Mouse (Mus musculus) embryonic facial prominence, embryonic 11.5 days (tissue): ENCODE results near the gene Pabpn1. TPM values are rescaled to one million over a fixed set of nuclear protein-coding genes. Genes with fewer than 3 reads are reported as not detected.
A peak's percentile ranks its signal among the peaks of the same experiment; 100 is the strongest.

Experiments
- ATAC-seq: fragments of 200-750 bp; cut with Nextera tagmentation; replicated peaks from 2 replicates; pipeline ENCODE4 v1.8.0; 2017; ENCODE audit warnings: low read depth; ENCODE audit not compliant: insufficient number of reproducible peaks, low FRiP score, low TSS enrichment
- DNase-seq: peaks from one replicate; pipeline ENCODE4 v3.0.0-alpha.2; 2015; ENCODE audit warnings: low spot score
- H3K27ac ChIP-seq: fragments of 300-500 bp; sonication (generic); replicated peaks from 2 replicates; pipeline ENCODE4 v1.5.1; 2014; ENCODE audit warnings: mild to moderate bottlenecking, low read depth, low read length, control low read depth
- H3K27me3 ChIP-seq: fragments of 300-500 bp; sonication (generic); 2 replicates; pipeline ENCODE4 v1.6.1; 2014; ENCODE audit warnings: mild to moderate bottlenecking, low read length, moderate library complexity, mixed read lengths; ENCODE audit not compliant: control insufficient read depth, insufficient read depth
- H3K36me3 ChIP-seq: fragments of 300-500 bp; sonication (generic); replicated peaks from 2 replicates; pipeline ENCODE4 v1.6.1; 2014; ENCODE audit warnings: low read depth, mild to moderate bottlenecking, low read length, moderate library complexity, mixed read lengths; ENCODE audit not compliant: control insufficient read depth, insufficient read depth
- H3K4me1 ChIP-seq: fragments of 300-500 bp; sonication (generic); 2 replicates; pipeline ENCODE4 v1.6.1; 2014; ENCODE audit warnings: low read length, mixed read lengths; ENCODE audit not compliant: control insufficient read depth, insufficient read depth
- H3K4me2 ChIP-seq: fragments of 300-500 bp; sonication (generic); 2 replicates; pipeline ENCODE4 v1.6.1; 2014; ENCODE audit warnings: low read depth, mild to moderate bottlenecking, control low read depth, low read length, moderate library complexity
- H3K4me3 ChIP-seq: fragments of 300-500 bp; sonication (generic); 2 replicates; pipeline ENCODE4 v1.5.1; 2014; ENCODE audit warnings: low read depth, low read length, control low read depth
- H3K9ac ChIP-seq: fragments of 300-500 bp; sonication (generic); replicated peaks from 2 replicates; pipeline ENCODE4 v1.6.1; 2014; ENCODE audit warnings: mild to moderate bottlenecking, control low read depth, low read length
- H3K9me3 ChIP-seq: fragments of 300-500 bp; sonication (generic); replicated peaks from 2 replicates; pipeline ENCODE4 v1.6.1; 2016; ENCODE audit warnings: mild to moderate bottlenecking, low read length, inconsistent platforms, mixed read lengths; ENCODE audit not compliant: control insufficient read depth
- WGBS: fragments of 180-500 bp; shearing (Covaris S2); extraction: QIAGEN DNeasy Blood & Tissue Kit; methylation state at CpG from one replicate; pipeline ENCODE4 v1.1.7; 2014; 5-methylcytosine and 5-hydroxymethylcytosine counted together
- polyA plus RNA-seq: library from polyadenylated mRNA; unstranded; fragments of >200 nt; fragmentation: Nextera tagmentation; extraction: Ambion mirVana; gene quantifications from 2 replicates; pipeline ENCODE4 v1.2.1, GENCODE M21; 2014

Gene Pabpn1
- polyA plus RNA-seq, 1 experiment from 2014 or later = 167 TPM

DNA sequence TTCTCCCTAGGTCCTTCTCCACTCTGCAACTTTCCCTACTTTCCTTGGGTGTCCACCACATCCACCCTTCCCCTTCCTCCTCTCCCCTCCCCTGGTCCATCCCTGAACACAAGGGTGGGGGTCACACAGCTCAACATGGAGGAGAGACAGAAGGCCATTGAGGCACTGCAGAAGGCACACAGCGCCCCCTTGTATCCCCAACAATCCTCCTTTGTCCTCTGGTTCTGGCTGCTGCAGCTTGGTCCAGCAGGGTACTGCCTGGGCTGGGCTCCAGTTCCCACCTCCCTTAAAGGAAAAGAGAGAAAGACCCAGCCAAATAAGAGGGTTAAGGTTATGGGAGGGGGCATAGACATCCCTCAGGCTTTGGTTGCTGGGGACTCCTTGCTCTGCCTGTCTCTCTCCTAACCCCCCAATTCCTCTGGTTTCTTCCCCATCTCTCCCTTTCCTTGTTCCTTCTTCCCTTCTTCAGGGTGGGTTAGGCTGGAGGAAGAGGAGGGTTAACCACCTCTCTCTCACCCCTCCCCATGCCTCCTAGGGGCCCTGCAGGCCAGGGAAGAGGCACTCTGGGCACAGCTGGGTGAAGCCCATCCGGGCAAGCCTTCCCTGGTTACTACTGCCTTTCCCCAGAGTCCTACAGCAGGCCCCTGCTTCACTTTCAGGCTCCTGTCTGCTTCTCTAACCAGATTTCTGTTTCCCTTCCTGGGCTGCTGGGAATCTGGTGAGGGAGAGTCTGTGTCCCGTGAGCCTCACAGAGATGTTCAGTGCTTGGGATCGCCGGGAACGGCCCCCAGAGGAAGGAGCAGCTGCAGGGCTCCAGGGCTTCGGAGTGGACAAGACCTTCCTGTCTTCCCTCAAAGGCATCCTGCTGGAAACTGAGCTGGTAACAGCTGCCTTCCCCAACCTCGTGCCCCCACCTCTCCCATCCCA lies 43.9 kb downstream of the Pabpn1 start, which contains the start of gene Cmtm5:
Gene Cmtm5, plus strand, starts transcription at position 358 of the 927 bp plus-strand sequence.
- H3K4me1 ChIP-seq = peaks cover 7% of the 10 kb centered on the region; the same call in 1 of the 2 replicates
- no peak within 1 kb of the TSS; the same call in 1 of the 2 replicates for H3K4me2 ChIP-seq
- no peaks in the 10 kb centered on the region for H3K36me3 ChIP-seq
- DNase-seq (no peak), ATAC-seq (no peak)
- H3K4me3 ChIP-seq = no peak within 1 kb of the TSS
- 11% methylated on average over 8 of the region's 8 CpGs for WGBS
- H3K27me3 ChIP-seq = no peaks in the 10 kb centered on the region
- H3K9ac ChIP-seq = peak within 1 kb of the TSS; percentile 52
- H3K27ac ChIP-seq = peak within 1 kb of the TSS; percentile 52
- no peaks in the 10 kb centered on the region for H3K9me3 ChIP-seq

DNA sequence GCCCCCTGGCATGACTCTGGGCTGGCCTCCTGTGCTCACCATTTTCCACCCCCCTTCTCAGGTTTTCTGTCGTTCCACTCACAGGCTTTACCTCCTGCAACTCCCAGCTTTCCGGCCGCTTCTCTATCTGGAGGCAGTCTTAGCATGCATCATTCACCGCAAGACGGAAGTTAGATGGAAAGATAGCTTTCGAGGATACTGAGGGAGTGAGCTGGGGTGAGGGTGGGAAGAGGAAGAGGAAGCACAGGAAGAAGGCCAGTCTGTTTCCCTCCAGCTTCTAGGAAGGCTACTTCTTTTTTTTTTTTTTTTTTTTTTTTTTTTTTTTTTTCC lies 44.5 kb downstream of the Pabpn1 start:
- no peaks in the 10 kb centered on the region for H3K27me3 ChIP-seq
- H3K9ac ChIP-seq = peak overlapping the region; percentile 52
- no peak overlapping the region for H3K27ac ChIP-seq
- no peak for ATAC-seq
- no peaks in the 10 kb centered on the region for H3K36me3 ChIP-seq
- peaks cover 7% of the 10 kb centered on the region; the same call in 1 of the 2 replicates for H3K4me1 ChIP-seq
- WGBS = 31% methylated on average over 6 of the region's 6 CpGs
- no peaks in the 10 kb centered on the region for H3K9me3 ChIP-seq
- H3K4me2 ChIP-seq = no peak overlapping the region
- no peak overlapping the region for H3K4me3 ChIP-seq
- DNase-seq = peak; percentile 28

DNA sequence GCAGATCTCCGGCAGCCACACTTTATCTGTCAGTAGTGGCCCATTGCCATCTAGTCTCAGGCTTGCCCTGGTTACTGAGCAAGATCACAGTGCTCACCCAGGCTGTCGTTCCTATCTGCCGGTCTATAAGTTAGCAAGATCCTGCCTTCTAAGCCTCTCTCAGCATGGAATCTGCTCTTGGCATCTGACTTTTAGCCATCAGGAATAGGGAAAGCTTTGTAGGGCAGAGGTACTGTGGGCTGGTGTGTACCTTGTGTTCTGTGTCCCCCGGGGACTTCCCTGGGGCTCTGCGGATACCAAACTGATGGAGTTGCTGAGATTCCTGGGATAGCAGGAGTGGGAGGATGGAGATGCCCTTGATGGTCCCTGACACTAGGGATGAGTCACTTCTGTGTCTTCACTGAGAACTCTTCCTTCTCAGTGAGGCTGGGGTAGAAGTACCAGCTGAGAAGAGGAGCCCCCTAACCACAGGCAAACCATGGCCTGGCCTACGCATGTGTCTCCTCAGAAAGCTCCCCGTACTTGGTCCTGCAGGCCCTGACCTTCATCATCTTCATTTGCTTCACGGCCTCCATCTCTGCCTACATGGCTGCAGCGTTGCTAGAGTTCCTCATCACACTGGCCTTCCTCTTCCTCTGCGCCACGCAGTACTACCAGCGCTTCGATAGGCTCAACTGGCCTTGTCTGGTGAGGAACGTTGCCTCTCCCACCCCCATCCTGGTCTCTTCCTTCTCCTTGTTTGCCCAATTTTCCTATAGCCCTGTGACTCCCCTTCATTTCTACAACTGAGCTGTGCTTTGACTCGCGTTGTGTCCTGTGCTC lies 45.3 kb downstream of the Pabpn1 start:
- H3K4me3 ChIP-seq = no peak overlapping the region
- no peak overlapping the region for H3K9ac ChIP-seq
- H3K27ac ChIP-seq = no peak overlapping the region
- H3K9me3 ChIP-seq = no peaks in the 10 kb centered on the region
- peaks cover 7% of the 10 kb centered on the region; the same call in 1 of the 2 replicates for H3K4me1 ChIP-seq
- no peak overlapping the region for H3K4me2 ChIP-seq
- H3K27me3 ChIP-seq = no peaks in the 10 kb centered on the region
- ATAC-seq (no peak), DNase-seq (no peak)
- 87% methylated on average over 16 of the region's 16 CpGs for WGBS
- no peaks in the 10 kb centered on the region for H3K36me3 ChIP-seq

DNA sequence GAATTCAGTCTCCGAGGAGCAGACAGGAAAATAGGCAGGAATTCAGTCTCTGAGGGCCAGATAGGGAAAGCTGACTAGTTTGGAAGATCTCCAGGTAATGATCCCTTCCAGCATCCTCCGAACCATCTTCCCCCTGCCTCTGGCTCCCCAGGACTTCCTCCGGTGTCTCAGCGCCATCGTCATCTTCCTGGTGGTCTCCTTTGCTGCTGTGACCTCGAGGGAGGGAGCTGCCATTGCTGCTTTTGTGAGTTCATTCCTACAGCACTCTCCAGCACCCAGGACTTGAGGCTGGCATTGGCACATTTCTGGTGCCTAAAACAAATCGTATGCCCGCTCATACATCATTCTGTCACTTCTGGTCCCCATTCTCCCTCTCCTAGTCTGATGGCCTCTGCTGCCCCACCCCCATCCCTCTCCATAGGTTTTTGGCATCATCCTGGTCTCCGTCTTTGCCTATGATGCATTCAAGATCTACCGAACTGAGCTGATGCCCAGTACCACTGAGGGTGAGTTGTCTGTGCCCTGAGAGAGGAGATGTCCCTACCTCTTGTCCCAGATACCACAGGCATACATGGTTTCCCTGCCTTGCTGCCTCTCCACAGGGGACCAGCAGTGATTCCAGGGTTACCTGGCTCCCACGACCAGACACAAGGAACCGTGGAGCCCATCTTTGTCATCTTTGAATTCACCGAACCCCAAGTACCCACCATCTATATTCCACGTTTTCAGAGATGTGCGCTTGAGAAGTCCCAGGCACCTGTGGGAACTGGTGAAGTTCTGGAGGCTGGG lies 46.3 kb downstream of the Pabpn1 start:
- Histone ChIP-seq H3K27ac (no peak overlapping the region), H3K4me3 (no peak overlapping the region), H3K9me3 (no peaks in the 10 kb centered on the region), H3K4me2 (no peak overlapping the region), H3K36me3 (no peaks in the 10 kb centered on the region), H3K27me3 (no peaks in the 10 kb centered on the region), H3K4me1 (peaks cover 7% of the 10 kb centered on the region; the same call in 1 of the 2 replicates), H3K9ac (no peak overlapping the region)
- ATAC-seq = no peak
- 79% methylated on average over 15 of the region's 15 CpGs for WGBS
- no peak for DNase-seq

DNA sequence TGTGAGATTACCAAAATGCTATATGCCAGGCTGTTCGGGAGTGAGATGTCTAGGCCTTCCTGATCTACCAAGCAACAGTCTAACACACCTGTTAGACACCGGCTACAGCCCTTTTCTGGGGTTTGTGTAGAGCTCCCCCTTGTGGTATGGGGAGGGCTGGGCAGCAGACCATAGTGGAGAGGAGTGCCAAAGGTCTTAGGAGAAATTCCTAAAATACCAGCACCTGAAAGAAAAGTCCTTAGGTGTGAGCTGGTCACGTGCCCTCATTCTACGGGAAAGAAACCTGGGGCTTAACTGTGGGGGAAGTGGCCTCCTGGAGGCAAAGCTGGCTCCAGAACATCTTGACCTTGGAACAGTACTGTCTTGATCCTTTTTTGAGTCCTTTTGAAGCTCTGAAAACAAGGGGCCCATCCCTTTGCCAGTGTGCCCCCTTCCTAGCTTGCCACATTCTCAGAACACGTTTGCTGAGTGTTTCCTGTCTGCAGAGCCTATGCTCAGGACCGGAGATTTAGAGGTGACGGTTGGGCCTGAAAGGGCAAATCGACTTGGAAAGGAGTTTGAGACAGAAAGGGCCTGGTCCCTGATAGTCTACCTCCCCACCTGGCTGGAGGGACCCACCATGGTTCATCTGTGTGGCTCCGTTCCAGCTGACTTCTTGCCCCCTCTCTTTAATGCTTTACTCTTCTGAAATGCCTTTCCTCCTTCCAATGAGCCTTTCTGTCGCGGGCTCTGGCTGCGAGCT lies 47.3 kb downstream of the Pabpn1 start:
- no peak for ATAC-seq
- no peaks in the 10 kb centered on the region for H3K9me3 ChIP-seq
- no peak overlapping the region for H3K9ac ChIP-seq
- no peak overlapping the region for H3K27ac ChIP-seq
- H3K4me2 ChIP-seq = no peak overlapping the region
- no peaks in the 10 kb centered on the region for H3K27me3 ChIP-seq
- no peak overlapping the region for H3K4me3 ChIP-seq
- no peaks in the 10 kb centered on the region for H3K36me3 ChIP-seq
- DNase-seq = peak; percentile 76
- H3K4me1 ChIP-seq = peaks cover 7% of the 10 kb centered on the region; the same call in 1 of the 2 replicates
- 53% methylated on average over 12 of the region's 12 CpGs for WGBS

DNA sequence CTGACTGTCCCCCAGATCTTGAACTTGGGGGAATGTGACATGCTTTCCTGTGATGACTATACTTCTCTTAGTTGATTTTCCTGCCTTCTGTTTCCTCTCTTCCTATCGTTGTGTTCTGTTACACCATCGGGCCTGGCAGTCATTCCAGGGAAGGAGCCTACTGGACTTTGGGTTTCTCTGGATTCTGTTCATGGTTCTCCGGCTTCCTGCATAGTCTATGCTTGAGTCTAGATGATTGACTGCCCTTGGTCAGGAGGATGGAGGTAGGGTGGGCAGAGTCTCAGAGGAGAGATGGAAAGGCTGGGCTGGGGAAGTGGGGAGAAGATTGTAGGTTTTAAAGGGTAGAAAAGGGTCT lies 47.9 kb downstream of the Pabpn1 start:
- Histone ChIP-seq H3K9me3 (no peaks in the 10 kb centered on the region), H3K27ac (no peak overlapping the region), H3K36me3 (no peaks in the 10 kb centered on the region), H3K27me3 (no peaks in the 10 kb centered on the region), H3K9ac (no peak overlapping the region), H3K4me3 (no peak overlapping the region), H3K4me1 (peaks cover 7% of the 10 kb centered on the region; the same call in 1 of the 2 replicates), H3K4me2 (no peak overlapping the region)
- ATAC-seq (no peak), DNase-seq (no peak)
- WGBS = 76% methylated on average over 3 of the region's 3 CpGs
